Mouse (Mus musculus): Measurements from ENCODE around the gene Col19a1. TPM values are rescaled to one million over a fixed set of nuclear protein-coding genes. Genes with fewer than 3 reads are reported as not detected.

Gene Col19a1
- polyA plus RNA-seq, 1 experiment, result 0.01 TPM

- H3ac ChIP-seq (ENCODE audit: control insufficient read depth, insufficient read length), result no peak overlapping the region
- no peaks in the 10 kb centered on the region for H3K36me3 ChIP-seq (ENCODE audit: control insufficient read depth, insufficient read depth)
- no peaks in the 10 kb centered on the region for H3K27me3 ChIP-seq (ENCODE audit: control insufficient read depth, insufficient read depth, insufficient read length)
- TF ChIP-seq POLR2A (IDR thresholded peaks at IDR 0.05; ENCODE audit: insufficient read length, low read depth) (no peak), POLR2AphosphoS2 (IDR thresholded peaks at IDR 0.05; ENCODE audit: insufficient read length, low read depth) (no peak), REST (IDR thresholded peaks at IDR 0.05; ENCODE audit: insufficient read depth, insufficient read length) (no peak), E2F4 (IDR thresholded peaks at IDR 0.05; ENCODE audit: insufficient read depth) (no peak), MAX (IDR thresholded peaks at IDR 0.05; ENCODE audit: low read depth) (no peak), SRF (IDR thresholded peaks at IDR 0.05; ENCODE audit: control insufficient read depth, insufficient read length, low read depth) (no peak), TCF12 (IDR thresholded peaks at IDR 0.05; ENCODE audit: insufficient read depth, poor library complexity, severe bottlenecking) (no peak)
- no peaks in the 10 kb centered on the region for H3K79me2 ChIP-seq (ENCODE audit: control insufficient read depth, insufficient read depth)
- peak overlapping the region; percentile 30 for H3K4me2 ChIP-seq (ENCODE audit: low read depth)
- H3K4me3 ChIP-seq, result no peak overlapping the region
Measured at GRCm38 (mm10) chr1:24572602-24573001, 14.7 kb downstream of the Col19a1 start.

DNA sequence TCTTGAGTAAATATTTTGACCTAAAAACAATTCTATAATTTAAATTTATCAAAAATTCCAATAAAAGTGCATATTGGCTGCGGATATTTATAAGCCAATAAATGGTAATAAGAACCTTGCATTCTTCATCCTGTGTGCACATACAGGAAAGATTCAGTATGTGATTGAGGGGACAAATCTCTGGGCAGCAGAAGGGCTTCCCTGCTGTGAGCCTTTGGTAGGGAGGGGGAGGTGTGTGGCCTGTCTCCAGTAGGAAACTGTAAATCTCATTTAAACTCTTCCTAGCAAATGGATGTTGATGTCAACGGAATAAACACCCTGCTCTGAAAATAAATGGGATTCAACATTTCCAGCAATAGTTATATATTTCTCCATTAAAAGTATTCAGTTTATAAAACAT, 23.2 kb downstream of the Col19a1 start:
- no peaks in the 10 kb centered on the region for H3K79me2 ChIP-seq (ENCODE audit: control insufficient read depth, insufficient read depth)
- H3K36me3 ChIP-seq (ENCODE audit: control insufficient read depth, insufficient read depth), result no peaks in the 10 kb centered on the region
- no peak overlapping the region for H3ac ChIP-seq (ENCODE audit: control insufficient read depth, insufficient read length)
- H3K27me3 ChIP-seq (ENCODE audit: control insufficient read depth, insufficient read depth, insufficient read length), result no peaks in the 10 kb centered on the region
- H3K4me2 ChIP-seq (ENCODE audit: low read depth), result no peak overlapping the region
- TF ChIP-seq POLR2AphosphoS2 (IDR thresholded peaks at IDR 0.05; ENCODE audit: insufficient read length, low read depth), result no peak
- no peak for TF ChIP-seq MYOG (IDR thresholded peaks at IDR 0.05; ENCODE audit: control insufficient read depth in 1 of 3, insufficient read depth in 1 of 3, insufficient read length in 2 of 3, low read depth in 2 of 3)
- H3K4me3 ChIP-seq, result no peak overlapping the region

- H3K36me3 ChIP-seq (ENCODE audit: control insufficient read depth, insufficient read depth), result no peaks in the 10 kb centered on the region
- TF ChIP-seq POLR2AphosphoS2 (IDR thresholded peaks at IDR 0.05; ENCODE audit: insufficient read length, low read depth), result no peak
- TF ChIP-seq CEBPB (IDR thresholded peaks at IDR 0.05; ENCODE audit: insufficient read depth, poor library complexity, severe bottlenecking), result no peak
- no peak for TF ChIP-seq POLR2A (IDR thresholded peaks at IDR 0.05; ENCODE audit: insufficient read length, low read depth)
- TF ChIP-seq E2F4 (IDR thresholded peaks at IDR 0.05; ENCODE audit: insufficient read depth), result no peak
- TF ChIP-seq TCF12 (IDR thresholded peaks at IDR 0.05; ENCODE audit: insufficient read depth, poor library complexity, severe bottlenecking), result no peak
- no peak for TF ChIP-seq MYOD1 (IDR thresholded peaks at IDR 0.05; ENCODE audit: control insufficient read depth in 1 of 3, insufficient read length in 2 of 3, low read depth in 2 of 3)
- TF ChIP-seq SRF (IDR thresholded peaks at IDR 0.05; ENCODE audit: control insufficient read depth, insufficient read length, low read depth), result no peak
- TF ChIP-seq MYOG (IDR thresholded peaks at IDR 0.05; ENCODE audit: control insufficient read depth in 1 of 3, insufficient read depth in 1 of 3, insufficient read length in 2 of 3, low read depth in 2 of 3), result no peak
- TF ChIP-seq MAX (IDR thresholded peaks at IDR 0.05; ENCODE audit: low read depth), result no peak
- no peak for TF ChIP-seq USF1 (IDR thresholded peaks at IDR 0.05; ENCODE audit: low read depth)
- TF ChIP-seq REST (IDR thresholded peaks at IDR 0.05; ENCODE audit: insufficient read depth, insufficient read length), result no peak
- TF ChIP-seq TCF3 (IDR thresholded peaks at IDR 0.05; ENCODE audit: insufficient read length, low read depth), result no peak
- no peaks in the 10 kb centered on the region for H3K79me2 ChIP-seq (ENCODE audit: control insufficient read depth, insufficient read depth)
- no peaks in the 10 kb centered on the region for H3K27me3 ChIP-seq (ENCODE audit: control insufficient read depth, insufficient read depth, insufficient read length)
- H3K4me2 ChIP-seq (ENCODE audit: low read depth), result no peak overlapping the region
- no peak overlapping the region for H3ac ChIP-seq (ENCODE audit: control insufficient read depth, insufficient read length)
- no peak overlapping the region for H3K4me3 ChIP-seq
Measured at GRCm38 (mm10) chr1:24558005-24558404, 29.3 kb downstream of the Col19a1 start.

- no peaks in the 10 kb centered on the region for H3K27me3 ChIP-seq (ENCODE audit: control insufficient read depth, insufficient read depth, insufficient read length)
- H3K36me3 ChIP-seq (ENCODE audit: control insufficient read depth, insufficient read depth), result no peaks in the 10 kb centered on the region
- H3K4me3 ChIP-seq, result no peak overlapping the region
- H3K4me2 ChIP-seq (ENCODE audit: low read depth), result peak overlapping the region; percentile 60
- peak; percentile 96 for TF ChIP-seq USF1 (IDR thresholded peaks at IDR 0.05; ENCODE audit: low read depth)
- no peak for TF ChIP-seq E2F4 (IDR thresholded peaks at IDR 0.05; ENCODE audit: insufficient read depth)
- peak; percentile 39 for TF ChIP-seq TCF12 (IDR thresholded peaks at IDR 0.05; ENCODE audit: insufficient read depth, poor library complexity, severe bottlenecking)
- peak in 2 of 3 experiments; percentile 72 to 75 for TF ChIP-seq MYOD1 (IDR thresholded peaks at IDR 0.05; ENCODE audit: control insufficient read depth in 1 of 3, insufficient read length in 2 of 3, low read depth in 2 of 3)
- H3ac ChIP-seq (ENCODE audit: control insufficient read depth, insufficient read length), result no peak overlapping the region
- no peaks in the 10 kb centered on the region for H3K79me2 ChIP-seq (ENCODE audit: control insufficient read depth, insufficient read depth)
Measured at GRCm38 (mm10) chr1:24553462-24553861, 33.8 kb downstream of the Col19a1 start.

DNA sequence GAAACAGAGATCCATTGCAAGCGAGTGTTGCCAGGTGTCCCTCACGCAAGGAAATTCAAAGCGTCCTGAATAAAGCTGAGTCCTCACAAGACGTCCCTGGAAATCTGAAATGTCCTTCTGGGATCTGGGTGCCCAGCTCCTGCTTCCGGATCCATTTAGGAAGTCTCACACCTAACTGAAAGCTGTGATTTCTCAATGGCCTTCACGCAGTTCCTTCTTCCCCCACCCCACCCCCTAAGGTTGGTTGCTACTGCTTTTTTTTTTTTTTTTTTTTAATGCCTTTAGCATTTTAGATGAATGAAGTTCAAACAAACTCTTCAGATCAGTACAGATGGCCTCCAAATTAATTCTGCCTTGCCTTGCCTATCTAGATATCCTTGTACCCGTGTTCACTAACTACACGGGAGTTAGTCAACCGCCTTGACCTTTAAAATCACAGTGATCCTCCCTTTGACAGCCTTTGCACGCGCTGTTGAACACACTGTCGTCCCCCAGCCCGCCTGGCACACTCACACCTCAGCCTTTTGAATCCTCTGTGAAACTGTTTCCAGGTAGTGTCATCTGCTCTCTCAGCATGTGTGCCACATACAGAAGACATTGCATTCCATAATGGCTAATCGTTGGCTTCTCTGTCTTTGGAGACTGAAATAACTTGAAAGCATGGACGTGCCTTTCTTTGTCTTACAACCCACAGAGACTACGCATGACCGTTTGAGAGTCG, 36.6 kb downstream of the Col19a1 start:
- no peaks in the 10 kb centered on the region for H3K27me3 ChIP-seq (ENCODE audit: control insufficient read depth, insufficient read depth, insufficient read length)
- TF ChIP-seq MYOG (IDR thresholded peaks at IDR 0.05; ENCODE audit: control insufficient read depth in 1 of 3, insufficient read depth in 1 of 3, insufficient read length in 2 of 3, low read depth in 2 of 3), result no peak
- TF ChIP-seq REST (IDR thresholded peaks at IDR 0.05; ENCODE audit: insufficient read depth, insufficient read length), result no peak
- no peak for TF ChIP-seq SRF (IDR thresholded peaks at IDR 0.05; ENCODE audit: control insufficient read depth, insufficient read length, low read depth)
- TF ChIP-seq E2F4 (IDR thresholded peaks at IDR 0.05; ENCODE audit: insufficient read depth), result no peak
- no peak for TF ChIP-seq MAX (IDR thresholded peaks at IDR 0.05; ENCODE audit: low read depth)
- no peak for TF ChIP-seq CEBPB (IDR thresholded peaks at IDR 0.05; ENCODE audit: insufficient read depth, poor library complexity, severe bottlenecking)
- no peak for TF ChIP-seq USF1 (IDR thresholded peaks at IDR 0.05; ENCODE audit: low read depth)
- no peak for TF ChIP-seq POLR2A (IDR thresholded peaks at IDR 0.05; ENCODE audit: insufficient read length, low read depth)
- TF ChIP-seq MYOD1 (IDR thresholded peaks at IDR 0.05; ENCODE audit: control insufficient read depth in 1 of 3, insufficient read length in 2 of 3, low read depth in 2 of 3), result no peak
- TF ChIP-seq TCF3 (IDR thresholded peaks at IDR 0.05; ENCODE audit: insufficient read length, low read depth), result no peak
- no peak for TF ChIP-seq TCF12 (IDR thresholded peaks at IDR 0.05; ENCODE audit: insufficient read depth, poor library complexity, severe bottlenecking)
- TF ChIP-seq POLR2AphosphoS2 (IDR thresholded peaks at IDR 0.05; ENCODE audit: insufficient read length, low read depth), result no peak
- H3K79me2 ChIP-seq (ENCODE audit: control insufficient read depth, insufficient read depth), result no peaks in the 10 kb centered on the region
- H3K36me3 ChIP-seq (ENCODE audit: control insufficient read depth, insufficient read depth), result no peaks in the 10 kb centered on the region
- peak overlapping the region; percentile 50 for H3K4me2 ChIP-seq (ENCODE audit: low read depth)
- H3K4me3 ChIP-seq, result no peak overlapping the region
- no peak overlapping the region for H3ac ChIP-seq (ENCODE audit: control insufficient read depth, insufficient read length)
